Mouse (Mus musculus): ENCODE measurements around the gene Dnah5.

DNA sequence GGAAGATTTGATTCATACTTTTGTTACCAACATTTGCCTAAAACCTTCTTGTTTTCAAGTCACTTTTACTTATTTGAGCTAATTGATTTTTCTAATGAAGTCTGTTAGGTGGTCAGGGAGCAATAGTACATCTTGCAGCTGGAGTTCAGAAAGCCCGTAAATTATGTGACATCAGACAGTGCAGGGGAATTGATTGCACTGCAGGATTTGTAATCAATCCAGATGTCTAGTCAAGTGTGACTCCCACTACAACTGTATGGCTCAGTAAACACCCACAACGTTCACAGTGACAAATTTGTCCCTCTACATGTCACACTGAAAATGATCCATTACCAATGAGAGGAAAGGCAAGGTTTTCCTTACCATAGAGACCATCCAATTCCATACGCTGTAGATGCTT, 177.4 kb downstream of the Dnah5 start:
- TF ChIP-seq CTCF (IDR thresholded peaks at IDR 0.05; ENCODE audit: borderline replicate concordance, insufficient read depth, low read depth, low read length) (no peak), POLR2A (IDR thresholded peaks at IDR 0.05; ENCODE audit: borderline replicate concordance, insufficient read depth, low read length) (no peak)

Data from cerebellum, adult 2 months (tissue).